Mouse (Mus musculus) bone marrow, adult 2 months (tissue): ENCODE measurements around the gene Mars2.

Source experiments
- CTCF ChIP-seq: fragments of 200-500 bp; IDR thresholded peaks from 2 replicates; pipeline ENCODE4 v1.5.1; 2011; ENCODE audit warnings: low read length, control low read depth; ENCODE audit not compliant: control insufficient read depth, insufficient read depth
- POLR2A ChIP-seq: fragments of 200-500 bp; IDR thresholded peaks from 2 replicates; pipeline ENCODE4 v1.6.1; 2011; ENCODE audit warnings: low read depth, mild to moderate bottlenecking, control low read depth, low read length, borderline replicate concordance; ENCODE audit not compliant: control insufficient read depth

GRCm38 (mm10) chr1:55217191-55217590 lies 19.8 kb upstream of the Mars2 start:
- TF ChIP-seq POLR2A, result no peak
- TF ChIP-seq CTCF, result no peak
